Mouse (Mus musculus): ENCODE results near the gene Slc25a3. TPM values are rescaled to one million over a fixed set of nuclear protein-coding genes. Genes with fewer than 3 reads are reported as not detected.

The Slc25a3 gene
- 1,127 and 1,178 TPM in 2 replicates for polyA plus RNA-seq (2015; fragmentation: Nextera tagmentation; extraction: Ambion mirVana)

- 7% methylated on average over 56 of the region's 59 CpGs for whole genome bisulfite sequencing
- H3K36me3 ChIP-seq (ENCODE audit: control insufficient read depth, insufficient read depth): peaks cover 26% of the 10 kb centered on the region
Measured at GRCm38 (mm10) chr10:91123828-91124822, at the start of gene Slc25a3. Gene Slc25a3 (minus strand): TSS chr10:91124059.

DNA sequence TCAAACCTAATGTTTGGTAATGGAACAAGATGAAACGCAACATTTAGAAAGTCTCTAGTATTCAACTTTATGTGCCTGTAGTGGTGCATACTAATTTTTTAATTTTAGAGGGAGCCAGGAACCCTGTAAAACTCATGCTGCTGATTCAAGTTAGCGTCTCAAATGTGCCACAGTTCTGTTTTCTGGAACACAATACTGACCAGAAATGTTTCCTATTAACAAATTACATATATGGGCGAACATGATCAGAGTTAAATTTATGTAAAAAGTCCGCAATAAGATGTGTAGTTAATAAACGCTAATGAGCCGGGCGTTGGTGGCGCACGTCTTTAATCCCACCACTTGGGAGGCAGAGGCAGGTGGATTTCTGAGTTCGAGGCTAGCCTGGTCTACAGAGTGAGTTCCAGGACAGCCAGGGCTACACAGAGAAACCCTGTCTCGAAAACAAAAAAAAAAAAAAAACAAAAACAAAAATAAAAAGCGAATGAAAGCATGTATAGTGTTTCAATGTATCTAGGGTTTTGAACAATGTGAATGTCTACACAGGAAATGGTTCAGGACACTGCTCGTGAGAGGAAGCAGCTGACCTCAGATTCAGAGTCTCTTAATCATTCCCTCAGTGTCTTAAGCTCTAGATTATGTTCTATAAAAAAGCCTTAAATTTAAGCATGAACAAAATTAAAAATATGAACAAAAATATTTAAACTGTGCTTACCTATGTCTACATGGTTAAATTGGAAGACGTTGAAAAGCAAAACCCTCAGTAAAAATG lies 48.7 kb upstream of the Slc25a3 start:
- peak overlapping the region; percentile 95; the same call in 1 of the 2 replicates for H3K9ac ChIP-seq (ENCODE audit: low read depth, low read length)
- no peaks in the 10 kb centered on the region for H3K4me1 ChIP-seq (replicated peaks; ENCODE audit: control insufficient read depth, insufficient read depth, low read length)
- no peaks in the 10 kb centered on the region for H3K9me3 ChIP-seq (ENCODE audit: control insufficient read depth)
- peak overlapping the region; percentile 97; the same call in 1 of the 2 replicates for H3K27ac ChIP-seq (ENCODE audit: low read depth, low read length)
- WGBS: 83% methylated on average over 14 of the region's 14 CpGs
- no peak for ATAC-seq
- H3K27me3 ChIP-seq (replicated peaks; ENCODE audit: control insufficient read depth, insufficient read depth, low read length): no peaks in the 10 kb centered on the region
- H3K36me3 ChIP-seq (ENCODE audit: control insufficient read depth, insufficient read depth): no peaks in the 10 kb centered on the region
- peak overlapping the region; percentile 82 for H3K4me3 ChIP-seq (ENCODE audit: low read depth, low read length)
- TF ChIP-seq CTCF (IDR thresholded peaks at IDR 0.05; ENCODE audit: low read depth): no peak
- H3K4me2 ChIP-seq (replicated peaks; ENCODE audit: low read depth): peak overlapping the region; percentile 80

More at GRCm38 (mm10) chr10:91123828-91124822, at the start of gene Slc25a3:
- no peak for TF ChIP-seq CTCF (IDR thresholded peaks at IDR 0.05; ENCODE audit: low read depth)
- H3K9me3 ChIP-seq (ENCODE audit: control insufficient read depth): no peaks in the 10 kb centered on the region
- peak within 1 kb of the TSS; percentile 71 for H3K4me3 ChIP-seq (ENCODE audit: low read depth, low read length)
- ATAC-seq: peak; percentile 95
- H3K9ac ChIP-seq (ENCODE audit: low read depth, low read length): peak within 1 kb of the TSS; percentile 99
- no peaks in the 10 kb centered on the region for H3K27me3 ChIP-seq (replicated peaks; ENCODE audit: control insufficient read depth, insufficient read depth, low read length)
- peak within 1 kb of the TSS; percentile 97 for H3K27ac ChIP-seq (ENCODE audit: low read depth, low read length)
- peak within 1 kb of the TSS; percentile 76 for H3K4me2 ChIP-seq (replicated peaks; ENCODE audit: low read depth)
- no peaks in the 10 kb centered on the region for H3K4me1 ChIP-seq (replicated peaks; ENCODE audit: control insufficient read depth, insufficient read depth, low read length)

GRCm38 (mm10) chr10:91171455-91172328 lies 47.8 kb upstream of the Slc25a3 start:
- peak overlapping the region; percentile 97 for H3K27ac ChIP-seq (ENCODE audit: low read depth, low read length)
- TF ChIP-seq CTCF (IDR thresholded peaks at IDR 0.05; ENCODE audit: low read depth): peak; percentile 29; the same call in 1 of the 2 replicates

DNA sequence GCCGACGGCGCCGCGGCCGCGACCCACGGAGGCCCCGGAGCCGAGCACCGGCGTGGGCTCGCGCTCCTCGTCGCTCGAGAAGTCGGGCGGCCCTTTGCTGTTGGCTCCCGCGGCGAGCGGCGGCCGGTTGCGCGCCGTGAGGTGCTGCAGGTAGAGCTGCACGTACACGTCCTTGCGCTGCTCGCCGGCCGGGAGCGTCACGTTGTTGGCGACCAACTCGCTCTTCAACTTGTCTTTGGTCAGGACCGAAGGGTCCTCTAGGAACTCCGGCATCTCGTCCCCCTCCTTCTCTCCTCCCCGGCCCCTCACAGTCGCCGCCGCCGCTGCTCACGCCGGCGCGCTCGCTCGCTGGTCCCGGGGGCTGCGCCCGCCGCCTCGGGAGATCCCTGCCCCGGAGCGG lies 47.2 kb upstream of the Slc25a3 start:
- no peaks in the 10 kb centered on the region for H3K36me3 ChIP-seq (ENCODE audit: control insufficient read depth, insufficient read depth)
- under 1% methylated on average over 52 of the region's 59 CpGs for WGBS
- ATAC-seq: peak; percentile 46
- H3K4me1 ChIP-seq (replicated peaks; ENCODE audit: control insufficient read depth, insufficient read depth, low read length): no peaks in the 10 kb centered on the region
- peak overlapping the region; percentile 95 for H3K9ac ChIP-seq (ENCODE audit: low read depth, low read length)
- no peaks in the 10 kb centered on the region for H3K27me3 ChIP-seq (replicated peaks; ENCODE audit: control insufficient read depth, insufficient read depth, low read length)
- TF ChIP-seq CTCF (IDR thresholded peaks at IDR 0.05; ENCODE audit: low read depth): no peak
- H3K9me3 ChIP-seq (ENCODE audit: control insufficient read depth): no peaks in the 10 kb centered on the region
- H3K4me3 ChIP-seq (ENCODE audit: low read depth, low read length): peak overlapping the region; percentile 82
- peak overlapping the region; percentile 80 for H3K4me2 ChIP-seq (replicated peaks; ENCODE audit: low read depth)
- peak overlapping the region; percentile 97 for H3K27ac ChIP-seq (ENCODE audit: low read depth, low read length)

More at GRCm38 (mm10) chr10:91171455-91172328, 47.8 kb upstream of the Slc25a3 start:
- under 1% methylated on average over 58 of the region's 68 CpGs for WGBS
- no peaks in the 10 kb centered on the region for H3K36me3 ChIP-seq (ENCODE audit: control insufficient read depth, insufficient read depth)
- H3K27me3 ChIP-seq (replicated peaks; ENCODE audit: control insufficient read depth, insufficient read depth, low read length): no peaks in the 10 kb centered on the region
- no peaks in the 10 kb centered on the region for H3K9me3 ChIP-seq (ENCODE audit: control insufficient read depth)
- H3K4me1 ChIP-seq (replicated peaks; ENCODE audit: control insufficient read depth, insufficient read depth, low read length): no peaks in the 10 kb centered on the region
- H3K9ac ChIP-seq (ENCODE audit: low read depth, low read length): peak overlapping the region; percentile 95
- ATAC-seq: peak; percentile 98
- peak overlapping the region; percentile 82 for H3K4me3 ChIP-seq (ENCODE audit: low read depth, low read length)
- H3K4me2 ChIP-seq (replicated peaks; ENCODE audit: low read depth): peak overlapping the region; percentile 80

DNA sequence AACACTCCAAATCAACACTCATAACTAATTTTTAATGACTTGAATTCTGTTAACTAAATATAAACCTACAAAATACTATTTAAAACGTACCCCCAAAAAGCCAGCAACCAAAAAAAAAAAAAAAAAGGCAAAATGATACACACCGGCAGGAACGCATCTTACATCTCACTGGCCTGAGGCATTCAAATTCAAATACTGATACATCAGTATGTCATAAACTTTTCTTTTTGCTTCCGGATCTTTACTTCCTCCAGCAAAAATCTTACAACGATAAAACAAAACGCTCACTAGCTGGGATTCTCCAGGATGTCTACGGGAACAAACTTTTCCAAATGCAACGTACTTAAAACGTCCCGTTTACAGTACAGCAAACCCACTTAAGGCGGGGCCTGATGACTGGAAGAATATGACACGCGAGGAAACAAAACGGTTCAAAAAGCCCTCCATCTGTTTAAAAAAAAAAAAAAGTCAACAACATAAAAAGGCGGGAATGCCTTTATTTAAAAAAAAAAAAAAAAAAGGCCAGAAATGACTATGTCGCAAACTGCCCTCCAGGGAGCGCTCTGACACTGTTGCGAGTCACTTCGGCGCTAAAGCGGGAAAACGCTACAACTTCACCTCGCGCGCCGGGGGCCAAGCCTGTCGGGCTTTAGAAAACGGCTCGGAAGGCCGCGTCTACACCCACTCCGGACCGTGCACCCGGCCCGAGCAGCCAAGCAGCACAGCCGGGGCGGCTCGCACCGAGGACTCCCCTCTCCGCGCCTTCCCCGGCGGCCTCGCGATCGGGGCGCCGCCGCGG lies 46.5 kb upstream of the Slc25a3 start:
- Histone ChIP-seq H3K4me2 (replicated peaks; ENCODE audit: low read depth) (peak overlapping the region; percentile 80), H3K36me3 (ENCODE audit: control insufficient read depth, insufficient read depth) (no peaks in the 10 kb centered on the region), H3K27me3 (replicated peaks; ENCODE audit: control insufficient read depth, insufficient read depth, low read length) (no peaks in the 10 kb centered on the region), H3K9ac (ENCODE audit: low read depth, low read length) (peak overlapping the region; percentile 95), H3K9me3 (ENCODE audit: control insufficient read depth) (no peaks in the 10 kb centered on the region), H3K27ac (ENCODE audit: low read depth, low read length) (peak overlapping the region; percentile 97), H3K4me3 (ENCODE audit: low read depth, low read length) (peak overlapping the region; percentile 82), H3K4me1 (replicated peaks; ENCODE audit: control insufficient read depth, insufficient read depth, low read length) (no peaks in the 10 kb centered on the region)
- peak; percentile 90 for TF ChIP-seq CTCF (IDR thresholded peaks at IDR 0.05; ENCODE audit: low read depth)
- peak; percentile 52 for ATAC-seq
- WGBS: under 1% methylated on average over 47 of the region's 50 CpGs

Measured in intestine, postnatal 0 days (tissue).